In the genomic region with DNA sequence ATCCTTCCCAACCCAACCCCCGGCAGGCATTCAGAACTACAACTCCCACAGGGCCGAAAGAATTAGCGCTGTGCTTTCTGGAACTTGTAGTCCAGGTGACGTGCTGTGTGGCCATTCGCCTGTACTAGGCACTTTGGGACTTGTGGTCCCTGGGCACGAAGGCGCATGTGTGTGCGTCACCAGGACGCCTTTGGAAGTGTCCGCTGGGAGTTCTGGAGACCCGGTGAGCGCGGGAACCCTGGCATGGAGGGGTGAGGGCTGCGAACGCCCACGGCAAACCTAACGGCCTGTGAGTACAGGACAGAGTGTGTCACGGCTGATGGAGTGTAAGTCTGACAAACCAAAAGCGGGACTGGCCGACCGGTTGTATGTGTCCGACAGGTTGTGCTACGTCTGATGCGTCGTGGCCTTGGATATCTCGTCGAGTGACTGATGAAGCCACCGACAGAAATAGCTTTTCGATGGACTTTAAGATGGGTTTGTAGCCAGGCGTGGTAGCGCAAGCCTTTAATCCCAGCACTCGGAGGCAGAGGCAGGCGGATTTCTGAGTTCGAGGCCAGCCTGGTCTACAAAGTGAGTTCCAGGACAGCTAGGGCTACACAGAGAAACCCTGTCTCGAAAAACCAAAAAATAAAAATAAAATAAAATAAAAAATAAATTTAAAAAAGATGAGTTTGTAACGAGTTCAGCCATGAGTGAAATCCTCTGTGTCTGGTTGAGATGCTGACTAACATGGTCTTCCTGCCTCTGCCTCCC, we compare ENCODE assay signal across 8 mouse cellular contexts. TPM values are rescaled to one million over a fixed set of nuclear protein-coding genes. Genes with fewer than 3 reads are reported as not detected.
DNase-seq lines count a peak whose midpoint lies in the region; ATAC-seq and TF ChIP-seq lines count a peak whose summit lies in the region.

A gene (plus strand): TSS at position 161 of the 756 bp plus-strand sequence.

- peak; percentile 77 for TF ChIP-seq EP300 in heart, adult 2 months (IDR thresholded peaks at IDR 0.05; ENCODE audit: insufficient read depth, low read depth, low read length)

- peaks cover 6% of the 10 kb centered on the region for H3K4me1 ChIP-seq in embryonic facial prominence, embryonic 14.5 days (ENCODE audit: control insufficient read depth, insufficient read depth, low read length)
- H3K4me1 ChIP-seq in heart, adult 2 months (ENCODE audit: control insufficient read depth, insufficient read depth, low read length): peaks cover 4% of the 10 kb centered on the region
- H3K4me1 ChIP-seq in limb, embryonic 13.5 days: peaks cover 6% of the 10 kb centered on the region
- H3K4me1 ChIP-seq in midbrain, embryonic 16.5 days (ENCODE audit: control insufficient read depth, insufficient read depth, low read length): peaks cover 8% of the 10 kb centered on the region

- H3K9me3 ChIP-seq in embryonic facial prominence, embryonic 14.5 days (ENCODE audit: control insufficient read depth, low read length): no peaks in the 10 kb centered on the region
- no peaks in the 10 kb centered on the region for H3K9me3 ChIP-seq in limb, embryonic 13.5 days
- H3K9me3 ChIP-seq in midbrain, embryonic 16.5 days (replicated peaks; ENCODE audit: control insufficient read depth, low read length, poor library complexity, severe bottlenecking): no peaks in the 10 kb centered on the region

- H3K4me3 ChIP-seq in embryonic facial prominence, embryonic 14.5 days (ENCODE audit: low read depth, low read length): peak within 1 kb of the TSS; percentile 64
- peak within 1 kb of the TSS; percentile 92 for H3K4me3 ChIP-seq in heart, adult 2 months
- H3K4me3 ChIP-seq in limb, embryonic 13.5 days: peak within 1 kb of the TSS; percentile 61
- peak within 1 kb of the TSS; percentile 66 for H3K4me3 ChIP-seq in midbrain, embryonic 16.5 days (ENCODE audit: low read depth, low read length)

- H3K79me2 ChIP-seq in heart, adult 2 months (replicated peaks; ENCODE audit: control insufficient read depth, insufficient read depth, low read length): 0 out of 2 replicates have a peak, but pooled peaks cover 3% of the 10 kb centered on the region

- no peak within 1 kb of the TSS; the same call in 1 of the 2 replicates for H3K27ac ChIP-seq in embryonic facial prominence, embryonic 14.5 days (replicated peaks; ENCODE audit: low read depth, low read length)
- peak within 1 kb of the TSS; percentile 71 for H3K27ac ChIP-seq in heart, adult 2 months
- no peak within 1 kb of the TSS for H3K27ac ChIP-seq in limb, embryonic 13.5 days
- H3K27ac ChIP-seq in midbrain, embryonic 16.5 days (ENCODE audit: low read length): peak within 1 kb of the TSS; percentile 62

- ATAC-seq in embryonic facial prominence, embryonic 14.5 days (ENCODE audit: low read depth): peak; percentile 100
- ATAC-seq in limb, embryonic 13.5 days (ENCODE audit: low FRiP score, low read depth): peak; percentile 99
- peak; percentile 99 for ATAC-seq in midbrain, embryonic 16.5 days

- DNase-seq in 3T3-L1 (ENCODE audit: low read depth, low spot score): peak; percentile 95
- DNase-seq in adrenal gland, postnatal 4 days (ENCODE audit: low spot score in 2 of 2): peak; percentile 57 to 78
- DNase-seq in embryonic facial prominence, embryonic 14.5 days (ENCODE audit: low spot score): peak; percentile 98
- peak; percentile 91 to 94 for DNase-seq in heart, adult 2 months
- DNase-seq in kidney, adult 8-10 months: peak; percentile 94 to 95
- DNase-seq in spleen, postnatal 10 days (ENCODE audit: low spot score in 2 of 2): peak; percentile 67 to 85

- TF ChIP-seq POLR2A in heart, adult 2 months (IDR thresholded peaks at IDR 0.05; ENCODE audit: insufficient read depth, low read depth, low read length): peak; percentile 81

- H3K27me3 ChIP-seq in embryonic facial prominence, embryonic 14.5 days (replicated peaks; ENCODE audit: control insufficient read depth, insufficient read depth, low read length): no peaks in the 10 kb centered on the region
- H3K27me3 ChIP-seq in heart, adult 2 months (ENCODE audit: control insufficient read depth, insufficient read depth, low read length): no peaks in the 10 kb centered on the region
- H3K27me3 ChIP-seq in limb, embryonic 13.5 days: no peaks in the 10 kb centered on the region
- no peaks in the 10 kb centered on the region for H3K27me3 ChIP-seq in midbrain, embryonic 16.5 days (ENCODE audit: control insufficient read depth, insufficient read depth, low read depth, low read length)

- WGBS in embryonic facial prominence, embryonic 14.5 days: 9% methylated on average over 36 of the region's 36 CpGs
- 4% methylated on average over 36 of the region's 36 CpGs for WGBS in heart, adult 2 months
- WGBS in limb, embryonic 13.5 days: 6% methylated on average over 36 of the region's 36 CpGs
- WGBS in midbrain, embryonic 16.5 days: 6% methylated on average over 36 of the region's 36 CpGs

- H3K9ac ChIP-seq in embryonic facial prominence, embryonic 14.5 days (ENCODE audit: low read depth, low read length): peak within 1 kb of the TSS; percentile 70
- peak within 1 kb of the TSS; percentile 82 for H3K9ac ChIP-seq in heart, adult 2 months (ENCODE audit: low read depth, low read length)
- peak within 1 kb of the TSS; percentile 79 for H3K9ac ChIP-seq in limb, embryonic 13.5 days
- H3K9ac ChIP-seq in midbrain, embryonic 16.5 days (ENCODE audit: low read depth, low read length): peak within 1 kb of the TSS; percentile 78

- peaks cover 4% of the 10 kb centered on the region; the same call in 1 of the 2 replicates for H3K36me3 ChIP-seq in embryonic facial prominence, embryonic 14.5 days (ENCODE audit: control insufficient read depth, insufficient read depth, low read length)
- H3K36me3 ChIP-seq in heart, adult 2 months (ENCODE audit: control insufficient read depth, insufficient read depth, low read length): no peaks in the 10 kb centered on the region
- peaks cover 6% of the 10 kb centered on the region; the same call in 1 of the 2 replicates for H3K36me3 ChIP-seq in limb, embryonic 13.5 days
- no peaks in the 10 kb centered on the region for H3K36me3 ChIP-seq in midbrain, embryonic 16.5 days (ENCODE audit: control insufficient read depth, insufficient read depth, low read length)

- intact Hi-C loops in heart, adult 2 months (cut with DNase I): loop anchor here (1.0 to 5.0 kb wide), 2 partner anchors 17 to 61 kb away; a partner anchor contains a TSS

- H3K4me2 ChIP-seq in embryonic facial prominence, embryonic 14.5 days (ENCODE audit: low read depth, low read length): peak within 1 kb of the TSS; percentile 52
- H3K4me2 ChIP-seq in limb, embryonic 13.5 days (replicated peaks): peak within 1 kb of the TSS; percentile 61
- peak within 1 kb of the TSS; percentile 58 for H3K4me2 ChIP-seq in midbrain, embryonic 16.5 days (ENCODE audit: low read length)

- peak; percentile 28 for TF ChIP-seq CTCF in heart, adult 2 months (IDR thresholded peaks at IDR 0.05)

RNA-seq across cellular contexts. Expression of the gene that starts here (rescaled TPM):
- total RNA-seq in adrenal gland, postnatal 4 days (2021): 10 to 100 TPM; 11.3 to 12.4 TPM
- 15.1 and 16.6 TPM in 2 replicates for polyA plus RNA-seq in embryonic facial prominence, embryonic 14.5 days (2014; fragmentation: Nextera tagmentation; extraction: Ambion mirVana)
- total RNA-seq in heart, adult 2 months (2021): 1 to 10 TPM; 5.7 TPM
- polyA plus RNA-seq in heart, adult 2 months (2012; rRNA removed): 6.0 and 9.2 TPM in 2 replicates
- 15.8 and 20.9 TPM in 2 replicates for polyA plus RNA-seq in limb, embryonic 13.5 days (2015; fragmentation: Nextera tagmentation; extraction: Ambion mirVana)
- polyA plus RNA-seq in midbrain, embryonic 16.5 days (2015; fragmentation: Nextera tagmentation; extraction: Ambion mirVana): 11.1 and 11.5 TPM in 2 replicates

Comparison
In these comparisons a context has a peak if more than half of its experiments do, and no peak if none do; other contexts are left out.
1. H3K27ac ChIP-seq: peak in heart, adult 2 months (single experiment) and midbrain, embryonic 16.5 days (single experiment); none in embryonic facial prominence, embryonic 14.5 days (single experiment) and limb, embryonic 13.5 days (single experiment).
2. Peak in every context shown above with its lines, with median percentiles within 50 percentile points of each other: DNase-seq, ATAC-seq, H3K4me2 ChIP-seq, H3K4me3 ChIP-seq and H3K9ac ChIP-seq.